Mouse (Mus musculus): ENCODE results near the gene Nme6. TPM values are rescaled to one million over a fixed set of nuclear protein-coding genes. Genes with fewer than 3 reads are reported as not detected.

Nme6 gene
- polyA plus RNA-seq, 1 experiment from 2014 or later = 33.0 TPM

- Histone ChIP-seq H3K9me3 (ENCODE audit: control insufficient read depth, low read length) (no peaks in the 10 kb centered on the region), H3K4me1 (replicated peaks; ENCODE audit: control insufficient read depth, insufficient read depth) (no peaks in the 10 kb centered on the region; the same call in 1 of the 2 replicates), H3K27me3 (ENCODE audit: control insufficient read depth, insufficient read depth, low read length) (no peaks in the 10 kb centered on the region), H3K4me3 (ENCODE audit: low read depth, low read length) (peak within 1 kb of the TSS; percentile 90), H3K9ac (ENCODE audit: low read length) (peak within 1 kb of the TSS; percentile 92), H3K27ac (replicated peaks) (peak within 1 kb of the TSS; percentile 94), H3K36me3 (ENCODE audit: control insufficient read depth, insufficient read depth, low read length) (peaks cover 2% of the 10 kb centered on the region; the same call in 1 of the 2 replicates), H3K4me2 (replicated peaks; ENCODE audit: low read depth) (peak within 1 kb of the TSS; percentile 88)
- no peak for TF ChIP-seq EP300 (optimal IDR thresholded peaks at IDR 0.05)
- TF ChIP-seq CTCF (IDR thresholded peaks at IDR 0.05; ENCODE audit: low read depth) = peak; percentile 76
- peak; percentile 93 for ATAC-seq (ENCODE audit: low FRiP score, low TSS enrichment)
- peak; percentile 98 for DNase-seq (ENCODE audit: low spot score)
- WGBS = 6% methylated on average over 33 of the region's 33 CpGs
Measured at GRCm38 (mm10) chr9:109874797-109875691, 42.5 kb downstream of the Nme6 start, which contains the start of gene Cdc25a. Cdc25a (plus strand) TSS chr9:109875579.

GRCm38 (mm10) chr9:109875695-109876601 is 43.4 kb downstream of the Nme6 start:
- Histone ChIP-seq H3K27me3 (ENCODE audit: control insufficient read depth, insufficient read depth, low read length) (no peaks in the 10 kb centered on the region), H3K36me3 (ENCODE audit: control insufficient read depth, insufficient read depth, low read length) (peaks cover 5% of the 10 kb centered on the region), H3K4me3 (ENCODE audit: low read depth, low read length) (peak overlapping the region; percentile 90), H3K27ac (replicated peaks) (peak overlapping the region; percentile 94), H3K9ac (ENCODE audit: low read length) (peak overlapping the region; percentile 92), H3K9me3 (ENCODE audit: control insufficient read depth, low read length) (no peaks in the 10 kb centered on the region), H3K4me2 (replicated peaks; ENCODE audit: low read depth) (peak overlapping the region; percentile 88), H3K4me1 (replicated peaks; ENCODE audit: control insufficient read depth, insufficient read depth) (no peaks in the 10 kb centered on the region; the same call in 1 of the 2 replicates)
- WGBS = under 1% methylated on average over 68 of the region's 76 CpGs
- no peak for TF ChIP-seq CTCF (IDR thresholded peaks at IDR 0.05; ENCODE audit: low read depth)
- ATAC-seq (ENCODE audit: low FRiP score, low TSS enrichment) = peak; percentile 55
- peak; percentile 73 for DNase-seq (ENCODE audit: low spot score)

DNA sequence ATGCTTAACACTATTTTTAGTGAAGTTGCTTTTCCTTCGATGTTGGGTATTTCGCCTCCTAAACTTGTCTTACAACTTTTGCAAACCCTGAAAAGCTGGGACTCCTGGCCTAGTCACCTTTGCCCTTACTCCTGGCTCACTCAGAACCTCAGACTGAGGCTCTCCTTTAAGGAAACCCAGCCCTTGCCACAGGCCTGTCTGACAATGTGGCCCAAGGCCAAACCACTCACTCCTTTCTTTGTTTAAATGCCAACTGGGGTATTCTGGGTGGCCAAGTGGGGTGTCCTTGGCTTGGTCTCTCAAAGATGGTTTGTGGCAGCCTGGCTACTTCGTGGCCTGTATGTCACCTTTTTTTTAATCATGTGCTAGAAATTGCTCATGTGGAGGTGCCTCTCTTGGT is 44.2 kb downstream of the Nme6 start:
- peak overlapping the region; percentile 90 for H3K4me3 ChIP-seq (ENCODE audit: low read depth, low read length)
- WGBS = under 1% methylated on average over 3 of the region's 3 CpGs
- H3K27ac ChIP-seq (replicated peaks) = peak overlapping the region; percentile 64
- no peaks in the 10 kb centered on the region; the same call in 1 of the 2 replicates for H3K4me1 ChIP-seq (replicated peaks; ENCODE audit: control insufficient read depth, insufficient read depth)
- H3K27me3 ChIP-seq (ENCODE audit: control insufficient read depth, insufficient read depth, low read length) = no peaks in the 10 kb centered on the region
- peaks cover 9% of the 10 kb centered on the region for H3K36me3 ChIP-seq (ENCODE audit: control insufficient read depth, insufficient read depth, low read length)
- TF ChIP-seq EP300 (optimal IDR thresholded peaks at IDR 0.05) (no peak), CTCF (IDR thresholded peaks at IDR 0.05; ENCODE audit: low read depth) (no peak)
- H3K9ac ChIP-seq (ENCODE audit: low read length) = peak overlapping the region; percentile 92
- H3K9me3 ChIP-seq (ENCODE audit: control insufficient read depth, low read length) = no peaks in the 10 kb centered on the region
- DNase-seq (ENCODE audit: low spot score) (peak; percentile 68), ATAC-seq (ENCODE audit: low FRiP score, low TSS enrichment) (peak; percentile 30; the same call in 1 of the 2 replicates)
- H3K4me2 ChIP-seq (replicated peaks; ENCODE audit: low read depth) = peak overlapping the region; percentile 88

DNA sequence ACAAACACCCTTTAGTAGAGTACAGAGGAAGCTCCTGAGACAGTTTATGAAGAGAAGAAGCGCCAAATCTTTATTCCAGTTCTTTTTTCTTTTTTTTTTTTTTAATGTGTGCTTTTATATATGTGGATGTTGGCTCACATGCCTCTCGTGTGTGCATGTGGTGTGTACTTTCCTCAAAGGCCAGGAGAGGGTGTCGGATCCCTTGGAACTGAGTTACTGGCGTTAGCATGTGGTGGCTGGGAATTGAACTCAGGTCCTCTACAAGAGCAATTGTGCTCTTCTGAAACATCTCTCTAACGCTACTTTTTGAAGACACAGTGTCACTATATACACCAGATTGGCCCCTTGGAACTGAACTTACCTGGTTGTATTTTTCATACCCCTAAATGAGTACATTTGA is 45.1 kb downstream of the Nme6 start:
- H3K4me1 ChIP-seq (replicated peaks; ENCODE audit: control insufficient read depth, insufficient read depth) = no peaks in the 10 kb centered on the region; the same call in 1 of the 2 replicates
- no peaks in the 10 kb centered on the region for H3K27me3 ChIP-seq (ENCODE audit: control insufficient read depth, insufficient read depth, low read length)
- H3K9me3 ChIP-seq (ENCODE audit: control insufficient read depth, low read length) = no peaks in the 10 kb centered on the region
- H3K27ac ChIP-seq (replicated peaks) = peak overlapping the region; percentile 64
- peak overlapping the region; percentile 88 for H3K4me2 ChIP-seq (replicated peaks; ENCODE audit: low read depth)
- H3K4me3 ChIP-seq (ENCODE audit: low read depth, low read length) = peak overlapping the region; percentile 90; the same call in 1 of the 2 replicates
- 74% methylated on average over 5 of the region's 5 CpGs for WGBS
- TF ChIP-seq CTCF (IDR thresholded peaks at IDR 0.05; ENCODE audit: low read depth) = peak; percentile 41
- TF ChIP-seq EP300 (optimal IDR thresholded peaks at IDR 0.05) = no peak
- ATAC-seq (ENCODE audit: low FRiP score, low TSS enrichment) (no peak), DNase-seq (ENCODE audit: low spot score) (no peak)
- H3K9ac ChIP-seq (ENCODE audit: low read length) = 0 out of 2 replicates have a peak overlapping the region, but pooled peaks have one; percentile 92
- peaks cover 14% of the 10 kb centered on the region for H3K36me3 ChIP-seq (ENCODE audit: control insufficient read depth, insufficient read depth, low read length)

DNA sequence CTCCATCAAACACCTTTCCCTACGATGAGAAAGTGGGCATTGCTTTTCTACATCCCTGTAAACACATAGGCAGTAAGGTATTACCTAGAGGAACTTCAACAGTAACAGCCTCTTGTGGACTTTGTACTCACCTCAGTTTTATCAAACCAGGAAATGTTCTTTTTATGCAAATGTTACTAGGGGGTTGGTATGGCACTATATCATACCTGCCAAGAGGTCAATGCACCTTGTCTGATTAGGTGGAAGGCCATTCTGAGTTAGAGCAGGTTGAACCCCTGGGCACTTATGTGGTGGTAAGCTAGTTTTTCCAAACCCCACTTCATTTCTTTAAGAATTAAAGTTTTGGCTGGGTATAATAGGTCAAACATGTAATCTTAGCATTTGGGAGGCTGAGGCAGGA is 46.8 kb downstream of the Nme6 start:
- H3K9ac ChIP-seq (ENCODE audit: low read length) = no peak overlapping the region
- H3K4me3 ChIP-seq (ENCODE audit: low read depth, low read length) = no peak overlapping the region
- ATAC-seq (ENCODE audit: low FRiP score, low TSS enrichment) (peak; percentile 73), DNase-seq (ENCODE audit: low spot score) (peak; percentile 52)
- no peak overlapping the region for H3K4me2 ChIP-seq (replicated peaks; ENCODE audit: low read depth)
- TF ChIP-seq EP300 (optimal IDR thresholded peaks at IDR 0.05) (no peak), CTCF (IDR thresholded peaks at IDR 0.05; ENCODE audit: low read depth) (no peak)
- 78% methylated on average over 1 of the region's 1 CpGs for whole genome bisulfite sequencing
- no peaks in the 10 kb centered on the region for H3K27me3 ChIP-seq (ENCODE audit: control insufficient read depth, insufficient read depth, low read length)
- no peaks in the 10 kb centered on the region; the same call in 1 of the 2 replicates for H3K4me1 ChIP-seq (replicated peaks; ENCODE audit: control insufficient read depth, insufficient read depth)
- peak overlapping the region; percentile 41 for H3K27ac ChIP-seq (replicated peaks)
- H3K9me3 ChIP-seq (ENCODE audit: control insufficient read depth, low read length) = no peaks in the 10 kb centered on the region
- peaks cover 22% of the 10 kb centered on the region for H3K36me3 ChIP-seq (ENCODE audit: control insufficient read depth, insufficient read depth, low read length)

Data from stomach, postnatal 0 days (tissue).